Mouse (Mus musculus): ENCODE data around the gene Fibcd1. TPM values are rescaled to one million over a fixed set of nuclear protein-coding genes. Genes with fewer than 3 reads are reported as not detected.

Fibcd1 gene
- total RNA-seq, 2 experiments from 2014 or later: not detected

GRCm38 (mm10) chr2:31814699-31815098 lies 31.1 kb downstream of the Fibcd1 start:
- no peak for DNase-seq
- intact Hi-C loops (cut with DNase I): loop anchor here (2.0 kb wide), 2 partner anchors 70 to 100 kb away; no protein-coding TSS in a partner anchor

GRCm38 (mm10) chr2:31813641-31814040 lies 32.2 kb downstream of the Fibcd1 start:
- intact Hi-C loops (cut with DNase I): loop anchor here (2.0 kb wide), 2 partner anchors 71 to 101 kb away; no protein-coding TSS in a partner anchor
- DNase-seq: no peak

- DNase-seq: no peak
- intact Hi-C loops (cut with DNase I): no loop called here
Measured at GRCm38 (mm10) chr2:31811086-31811958, 34.5 kb downstream of the Fibcd1 start.

GRCm38 (mm10) chr2:31810444-31810843 lies 35.4 kb downstream of the Fibcd1 start, which contains the start of gene Qrfp:
Qrfp (minus strand) TSS chr2:31810580.
- intact Hi-C loops (cut with DNase I): no loop called here
- DNase-seq: no peak

- intact Hi-C loops (cut with DNase I): no loop called here
Measured at GRCm38 (mm10) chr2:31809358-31809740, 36.5 kb downstream of the Fibcd1 start.

GRCm38 (mm10) chr2:31808410-31809357 lies 37.1 kb downstream of the Fibcd1 start:
- no peak for DNase-seq
- intact Hi-C loops (cut with DNase I): no loop called here

More at GRCm38 (mm10) chr2:31809358-31809740, 36.5 kb downstream of the Fibcd1 start:
- no peak for DNase-seq

GRCm38 (mm10) chr2:31806639-31807382 lies 39.0 kb downstream of the Fibcd1 start:
- intact Hi-C loops (cut with DNase I): no loop called here
- DNase-seq: no peak

- DNase-seq: no peak
- intact Hi-C loops (cut with DNase I): no loop called here
Measured at GRCm38 (mm10) chr2:31803480-31803879, 42.3 kb downstream of the Fibcd1 start.

GRCm38 (mm10) chr2:31802811-31803210 lies 43.0 kb downstream of the Fibcd1 start:
- no peak for DNase-seq
- intact Hi-C loops (cut with DNase I): no loop called here

GRCm38 (mm10) chr2:31801416-31801815 lies 44.4 kb downstream of the Fibcd1 start:
- intact Hi-C loops (cut with DNase I): no loop called here
- no peak for DNase-seq

- DNase-seq: peak in 1 of 2 experiments; percentile 42
- intact Hi-C loops (cut with DNase I): no loop called here
Measured at GRCm38 (mm10) chr2:31796943-31797342, 48.9 kb downstream of the Fibcd1 start.

GRCm38 (mm10) chr2:31792611-31793010 lies 53.2 kb downstream of the Fibcd1 start:
- DNase-seq: no peak
- intact Hi-C loops (cut with DNase I): loop anchor here (5.0 kb wide), 1 partner anchor 310 kb away; no protein-coding TSS in a partner anchor

- DNase-seq: no peak
- intact Hi-C loops (cut with DNase I): loop anchor here (5.0 kb wide), 1 partner anchor 309 kb away; no protein-coding TSS in a partner anchor
Measured at GRCm38 (mm10) chr2:31791260-31791659, 54.5 kb downstream of the Fibcd1 start.

GRCm38 (mm10) chr2:31790728-31791251 lies 55.0 kb downstream of the Fibcd1 start:
- intact Hi-C loops (cut with DNase I): loop anchor here (5.0 kb wide), 1 partner anchor 308 kb away; no protein-coding TSS in a partner anchor
- DNase-seq: no peak

- intact Hi-C loops (cut with DNase I): loop anchor here (5.0 kb wide), 1 partner anchor 67 kb away; no protein-coding TSS in a partner anchor
- no peak for DNase-seq
Measured at GRCm38 (mm10) chr2:31789215-31789614, 56.6 kb downstream of the Fibcd1 start.

- no peak for DNase-seq
- intact Hi-C loops (cut with DNase I): loop anchor here (5.0 kb wide), 1 partner anchor 66 kb away; no protein-coding TSS in a partner anchor
Measured at GRCm38 (mm10) chr2:31788227-31788626, 57.6 kb downstream of the Fibcd1 start.

GRCm38 (mm10) chr2:31787029-31787428 lies 58.8 kb downstream of the Fibcd1 start:
- peak; percentile 68 to 73 for DNase-seq
- intact Hi-C loops (cut with DNase I): loop anchor here (5.0 kb wide), 1 partner anchor 65 kb away; no protein-coding TSS in a partner anchor

GRCm38 (mm10) chr2:31785074-31785473 lies 60.7 kb downstream of the Fibcd1 start:
- peak in 1 of 2 experiments; percentile 72 for DNase-seq
- intact Hi-C loops (cut with DNase I): loop anchor here (2.0 to 5.0 kb wide), 2 partner anchors 63 to 100 kb away; no protein-coding TSS in a partner anchor

- intact Hi-C loops (cut with DNase I): no loop called here
- no peak for DNase-seq
Measured at GRCm38 (mm10) chr2:31782958-31783602, 62.7 kb downstream of the Fibcd1 start.
